Mouse (Mus musculus): ENCODE measurements at regions not wholly inside any gene's neighbourhood (a gene's known extent, or its start where the extent isn't known, plus 50 kb on each side); places are given as distances from the start of the nearest gene placed in this dataset.

DNA sequence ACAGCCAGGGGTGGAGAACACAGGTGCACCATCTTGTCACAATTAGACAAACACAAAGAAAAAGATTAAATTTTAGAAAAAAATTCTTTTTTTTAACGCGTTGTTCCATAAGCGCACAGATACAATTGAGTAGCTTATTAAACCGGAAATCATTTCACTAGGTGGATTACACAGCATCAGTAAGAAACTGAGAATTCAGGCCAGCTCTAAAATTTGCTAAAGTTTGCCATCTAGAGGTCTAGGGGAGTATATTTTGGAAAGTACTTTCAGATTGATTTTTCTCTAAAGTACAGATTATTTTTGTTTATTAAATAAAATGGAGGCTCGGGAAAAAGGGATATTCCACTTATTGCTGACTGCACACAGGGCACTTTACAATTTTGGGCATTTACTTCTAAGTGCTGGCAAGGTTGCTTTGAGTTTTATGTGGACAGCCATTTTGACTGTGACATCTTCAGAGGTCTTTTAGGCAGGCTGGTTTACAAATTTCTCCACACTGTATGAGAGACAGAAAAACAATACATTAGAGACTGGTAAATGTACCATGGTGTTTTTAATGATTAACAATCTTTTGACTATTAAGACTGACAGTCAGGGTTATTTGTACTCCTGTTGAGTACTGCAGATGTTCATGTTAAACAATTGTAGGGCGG lies 340.8 kb downstream of the Gbe1 start:
- TF ChIP-seq CTCF (IDR thresholded peaks at IDR 0.05; ENCODE audit: borderline replicate concordance, extremely low read depth, insufficient read depth, insufficient read length) = no peak
- TF ChIP-seq POLR2A (IDR thresholded peaks at IDR 0.05; ENCODE audit: borderline replicate concordance, extremely low read depth, insufficient read depth, insufficient read length, poor library complexity, severe bottlenecking) = no peak
